Mouse (Mus musculus): ENCODE measurements at regions not wholly inside any gene's neighbourhood (a gene's known extent, or its start where the extent isn't known, plus 50 kb on each side); places are given as distances from the start of the nearest gene placed in this dataset.

- no peak for DNase-seq
Measured at GRCm38 (mm10) chr1:30362072-30362769, 511.5 kb downstream of the Phf3 start.

- DNase-seq = no peak
Measured at GRCm38 (mm10) chr1:30320657-30321262, 553.0 kb downstream of the Phf3 start.

GRCm38 (mm10) chr1:30318195-30318594 is 555.5 kb downstream of the Phf3 start:
- DNase-seq = no peak

GRCm38 (mm10) chr1:30289073-30289472 is 584.6 kb downstream of the Phf3 start:
- DNase-seq = no peak

GRCm38 (mm10) chr1:30262418-30262817 is 611.3 kb downstream of the Phf3 start:
- DNase-seq = no peak

GRCm38 (mm10) chr1:30259547-30259946 is 614.2 kb downstream of the Phf3 start:
- peak; percentile 16 for DNase-seq

GRCm38 (mm10) chr1:30216764-30217348 is 656.9 kb downstream of the Phf3 start:
- peak; percentile 58 for DNase-seq

- DNase-seq = no peak
Measured at GRCm38 (mm10) chr1:30204608-30205262, 669.0 kb downstream of the Phf3 start.

- no peak for DNase-seq
Measured at GRCm38 (mm10) chr1:30176225-30176624, 697.5 kb downstream of the Phf3 start.

- DNase-seq = peak; percentile 37
Measured at GRCm38 (mm10) chr1:30144997-30145396, 728.7 kb downstream of the Phf3 start.

GRCm38 (mm10) chr1:30114186-30114585 is 759.5 kb downstream of the Phf3 start:
- DNase-seq = no peak

Small RNA genes lying in the stretch of these regions (microRNA-seq; reads per million reads assigned to microRNA genes)
- gene Gm27430 = 0 reads per million in 2 experiments
